Mouse (Mus musculus) ES-Bruce4 (cell line): Measurements from ENCODE around the gene Dnajc15.

Source experiments
- CTCF ChIP-seq: IDR thresholded peaks from one replicate; pipeline ENCODE4 v1.8.1; 2011; ENCODE audit warnings: low read depth, low read length
- EP300 ChIP-seq: IDR thresholded peaks from 2 replicates; pipeline ENCODE4 v1.6.1; 2011; ENCODE audit warnings: low read depth, low read length; ENCODE audit not compliant: insufficient read depth
- POLR2A ChIP-seq: IDR thresholded peaks from one replicate; pipeline ENCODE4 v1.8.1; 2011; ENCODE audit warnings: low read length; ENCODE audit not compliant: insufficient read depth

GRCm38 (mm10) chr14:77864051-77864450, 10.9 kb downstream of the Dnajc15 start:
- TF ChIP-seq CTCF, result no peak
- TF ChIP-seq POLR2A, result no peak
- TF ChIP-seq EP300, result no peak
